Mouse (Mus musculus) ES-E14 (cell line): Measurements from ENCODE around the gene 1110059E24Rik.

Source experiments
- HCFC1 ChIP-seq: IDR thresholded peaks from 2 replicates; pipeline ENCODE4 v1.6.1; 2012; ENCODE audit warnings: low read length, inconsistent platforms, borderline replicate concordance; ENCODE audit not compliant: insufficient read depth
- MAFK ChIP-seq: IDR thresholded peaks from 2 replicates; pipeline ENCODE4 v1.6.1; 2014; ENCODE audit warnings: mild to moderate bottlenecking, low read depth, low read length, inconsistent platforms; ENCODE audit not compliant: insufficient read depth
- ZC3H11A ChIP-seq: IDR thresholded peaks from 2 replicates; pipeline ENCODE4 v1.6.1; 2012; ENCODE audit warnings: low read depth, mild to moderate bottlenecking, inconsistent platforms, low read length, borderline replicate concordance
- ZNF384 ChIP-seq: IDR thresholded peaks from 2 replicates; pipeline ENCODE4 v1.6.1; 2012; ENCODE audit warnings: low read depth, low read length, inconsistent platforms

- TF ChIP-seq ZC3H11A: no peak
- no peak for TF ChIP-seq HCFC1
- TF ChIP-seq ZNF384: no peak
- no peak for TF ChIP-seq MAFK
Observed at GRCm38 (mm10) chr19:21552801-21553200, 100.0 kb downstream of the 1110059E24Rik start.
